Mouse (Mus musculus): Measurements from ENCODE around the gene Gria2.

- TF ChIP-seq CTCF (IDR thresholded peaks at IDR 0.05; ENCODE audit: insufficient read depth, low read length) = no peak
- TF ChIP-seq POLR2A (IDR thresholded peaks at IDR 0.05; ENCODE audit: borderline replicate concordance, extremely low read depth, low read depth, low read length) = no peak
These were observed 26.0 kb downstream of the Gria2 start for GRCm38 (mm10) chr3:80776628-80777027.

Data from lung, adult 2 months (tissue).